Mouse (Mus musculus) ES-Bruce4 (cell line): ENCODE data around the gene Kxd1. TPM values are rescaled to one million over a fixed set of nuclear protein-coding genes. Genes with fewer than 3 reads are reported as not detected.

Experiments
- H3K27ac ChIP-seq: 2 replicates; pipeline ENCODE4 v1.5.1; 2012; ENCODE audit warnings: low read length, inconsistent platforms; ENCODE audit not compliant: insufficient read depth
- H3K27me3 ChIP-seq: 2 replicates; pipeline ENCODE4 v1.6.1; 2012; ENCODE audit warnings: mild to moderate bottlenecking, low read length, inconsistent platforms; ENCODE audit not compliant: control insufficient read depth, poor library complexity, insufficient read depth, severe bottlenecking
- H3K36me3 ChIP-seq: 2 replicates; pipeline ENCODE4 v1.6.1; 2012; ENCODE audit warnings: inconsistent platforms, mild to moderate bottlenecking, low read length, moderate library complexity; ENCODE audit not compliant: control insufficient read depth, poor library complexity, insufficient read depth, severe bottlenecking
- H3K4me1 ChIP-seq: one replicate; pipeline ENCODE4 v1.8.1; 2011; ENCODE audit warnings: low read length; ENCODE audit not compliant: control insufficient read depth, insufficient read depth
- H3K4me3 ChIP-seq: 2 replicates; pipeline ENCODE4 v1.5.1; 2011; ENCODE audit warnings: low read depth, mild to moderate bottlenecking, low read length
- H3K9ac ChIP-seq: 2 replicates; pipeline ENCODE4 v1.6.1; 2012; ENCODE audit warnings: low read depth, mild to moderate bottlenecking, inconsistent platforms; ENCODE audit not compliant: poor library complexity, severe bottlenecking
- H3K9me3 ChIP-seq: replicated peaks from 2 replicates; pipeline ENCODE4 v1.6.1; 2012; ENCODE audit warnings: mild to moderate bottlenecking, low read length, inconsistent platforms; ENCODE audit not compliant: control insufficient read depth, poor library complexity, insufficient read depth, severe bottlenecking
- CTCF ChIP-seq: IDR thresholded peaks from one replicate; pipeline ENCODE4 v1.8.1; 2011; ENCODE audit warnings: low read depth, low read length
- EP300 ChIP-seq: IDR thresholded peaks from 2 replicates; pipeline ENCODE4 v1.6.1; 2011; ENCODE audit warnings: low read depth, low read length; ENCODE audit not compliant: insufficient read depth
- POLR2A ChIP-seq: IDR thresholded peaks from one replicate; pipeline ENCODE4 v1.8.1; 2011; ENCODE audit warnings: low read length; ENCODE audit not compliant: insufficient read depth
- polyA plus RNA-seq: library from polyadenylated mRNA; stranded (reverse); fragments of >200 nt; gene quantifications from 2 replicates; pipeline ENCODE4 v1.2.4, GENCODE M21; 2011; ENCODE audit warnings: low read depth; ENCODE audit not compliant: missing spikeins, insufficient read depth, insufficient read length

Gene Kxd1
- polyA plus RNA-seq, 1 experiment = 57.4 TPM

GRCm38 (mm10) chr8:70489576-70489975 is 38.2 kb downstream of the Kxd1 start:
- no peaks in the 10 kb centered on the region for H3K36me3 ChIP-seq
- TF ChIP-seq CTCF (no peak), EP300 (no peak), POLR2A (no peak)
- no peak overlapping the region for H3K27ac ChIP-seq
- H3K4me1 ChIP-seq = peaks cover 2% of the 10 kb centered on the region
- H3K27me3 ChIP-seq = peaks cover 42% of the 10 kb centered on the region
- peak overlapping the region; percentile 36 for H3K9ac ChIP-seq
- H3K4me3 ChIP-seq = peak overlapping the region; percentile 2; the same call in 1 of the 2 replicates
- H3K9me3 ChIP-seq = no peaks in the 10 kb centered on the region

- H3K4me1 ChIP-seq = peaks cover 2% of the 10 kb centered on the region
- no peaks in the 10 kb centered on the region for H3K36me3 ChIP-seq
- H3K27ac ChIP-seq = no peak overlapping the region
- no peak for TF ChIP-seq CTCF
- no peak for TF ChIP-seq EP300
- H3K27me3 ChIP-seq = peaks cover 37% of the 10 kb centered on the region
- H3K4me3 ChIP-seq = peak overlapping the region; percentile 53
- H3K9ac ChIP-seq = peak overlapping the region; percentile 43
- H3K9me3 ChIP-seq = no peaks in the 10 kb centered on the region
Observed at GRCm38 (mm10) chr8:70488931-70489470, 38.8 kb downstream of the Kxd1 start.

GRCm38 (mm10) chr8:70487993-70488796 is 39.6 kb downstream of the Kxd1 start:
- Histone ChIP-seq H3K27me3 (peaks cover 29% of the 10 kb centered on the region), H3K9me3 (no peaks in the 10 kb centered on the region), H3K27ac (no peak overlapping the region), H3K36me3 (no peaks in the 10 kb centered on the region), H3K9ac (peak overlapping the region; percentile 43), H3K4me1 (peaks cover 2% of the 10 kb centered on the region), H3K4me3 (peak overlapping the region; percentile 53)
- TF ChIP-seq EP300 = 0 out of 2 replicates have a peak, but pooled peaks have one; percentile 8
- TF ChIP-seq CTCF = no peak

GRCm38 (mm10) chr8:70486941-70487520 is 40.7 kb downstream of the Kxd1 start, which contains the start of gene Tmem59l:
TSS of gene Tmem59l (minus strand) at chr8:70487358.
- Histone ChIP-seq H3K4me3 (peak within 1 kb of the TSS; percentile 59), H3K9me3 (no peaks in the 10 kb centered on the region), H3K36me3 (no peaks in the 10 kb centered on the region), H3K9ac (peak within 1 kb of the TSS; percentile 43), H3K27me3 (peaks cover 17% of the 10 kb centered on the region), H3K27ac (no peak within 1 kb of the TSS), H3K4me1 (peaks cover 2% of the 10 kb centered on the region)
- TF ChIP-seq POLR2A (no peak), CTCF (no peak), EP300 (no peak)

GRCm38 (mm10) chr8:70486191-70486681 is 41.5 kb downstream of the Kxd1 start:
- TF ChIP-seq POLR2A (no peak), EP300 (no peak), CTCF (no peak)
- H3K36me3 ChIP-seq = no peaks in the 10 kb centered on the region
- H3K27ac ChIP-seq = no peak overlapping the region
- H3K4me3 ChIP-seq = no peak overlapping the region
- no peak overlapping the region for H3K9ac ChIP-seq
- peaks cover 2% of the 10 kb centered on the region for H3K4me1 ChIP-seq
- no peaks in the 10 kb centered on the region for H3K9me3 ChIP-seq
- peaks cover 11% of the 10 kb centered on the region for H3K27me3 ChIP-seq

GRCm38 (mm10) chr8:70482943-70483342 is 44.8 kb downstream of the Kxd1 start:
- H3K4me3 ChIP-seq = no peak overlapping the region
- H3K9me3 ChIP-seq = no peaks in the 10 kb centered on the region
- no peak overlapping the region for H3K27ac ChIP-seq
- no peak overlapping the region for H3K9ac ChIP-seq
- no peak for TF ChIP-seq EP300
- TF ChIP-seq POLR2A = no peak
- no peak for TF ChIP-seq CTCF
- peaks cover 5% of the 10 kb centered on the region; the same call in 1 of the 2 replicates for H3K27me3 ChIP-seq
- no peaks in the 10 kb centered on the region for H3K36me3 ChIP-seq
- H3K4me1 ChIP-seq = no peaks in the 10 kb centered on the region
